Mouse (Mus musculus) embryonic fibroblast, embryonic 13.5 days (primary cell): Measurements from ENCODE around the gene Elmsan1. TPM values are rescaled to one million over a fixed set of nuclear protein-coding genes. Genes with fewer than 3 reads are reported as not detected.

ENCODE experiments used
- H3K27ac ChIP-seq: 2 replicates; pipeline ENCODE4 v1.5.1; 2012; ENCODE audit warnings: low read length, control low read depth, inconsistent platforms; ENCODE audit not compliant: insufficient read depth
- H3K4me1 ChIP-seq: 2 replicates; pipeline ENCODE4 v1.6.1; 2011; ENCODE audit warnings: low read length; ENCODE audit not compliant: control insufficient read depth, insufficient read depth
- H3K4me3 ChIP-seq: 2 replicates; pipeline ENCODE4 v1.5.1; 2011; ENCODE audit warnings: mild to moderate bottlenecking, control low read depth, low read length; ENCODE audit not compliant: insufficient read depth
- CTCF ChIP-seq: IDR thresholded peaks from 2 replicates; pipeline ENCODE4 v1.5.1; 2011; ENCODE audit warnings: mild to moderate bottlenecking, control low read depth, low read length, moderate library complexity, borderline replicate concordance; ENCODE audit not compliant: insufficient read depth
- POLR2A ChIP-seq: IDR thresholded peaks from 2 replicates; pipeline ENCODE4 v1.6.1; 2011; ENCODE audit warnings: low read depth, mild to moderate bottlenecking, control low read depth, low read length, moderate library complexity
- polyA plus RNA-seq: library from polyadenylated mRNA; stranded (reverse); fragments of >200 nt; gene quantifications from 2 replicates; pipeline ENCODE4 v1.2.4, GENCODE M21; 2011; ENCODE audit warnings: low read depth; ENCODE audit not compliant: missing spikeins, insufficient read length

The Elmsan1 gene
- polyA plus RNA-seq, 1 experiment = 20.6 TPM

DNA sequence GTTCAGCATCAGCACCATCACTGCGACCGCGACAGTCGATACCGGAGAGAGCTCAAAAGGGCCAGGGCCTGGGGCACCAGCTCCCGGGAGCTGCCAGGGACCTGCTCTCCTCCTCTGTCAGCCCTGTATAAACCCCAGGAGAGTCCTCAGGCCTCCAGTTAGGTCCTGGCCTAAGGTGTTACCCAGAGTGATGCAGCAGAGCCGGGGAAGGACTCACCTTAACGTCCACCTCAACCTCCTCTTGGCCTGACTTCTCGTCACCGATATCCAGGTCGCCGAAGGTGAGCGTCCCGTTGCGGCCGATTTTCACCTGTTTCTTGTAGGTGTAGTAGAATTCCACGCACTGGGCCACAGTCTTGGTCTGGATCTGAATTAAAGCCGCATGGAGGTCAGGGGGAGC lies 62.5 kb downstream of the Elmsan1 start:
- no peak for TF ChIP-seq POLR2A
- TF ChIP-seq CTCF = no peak

DNA sequence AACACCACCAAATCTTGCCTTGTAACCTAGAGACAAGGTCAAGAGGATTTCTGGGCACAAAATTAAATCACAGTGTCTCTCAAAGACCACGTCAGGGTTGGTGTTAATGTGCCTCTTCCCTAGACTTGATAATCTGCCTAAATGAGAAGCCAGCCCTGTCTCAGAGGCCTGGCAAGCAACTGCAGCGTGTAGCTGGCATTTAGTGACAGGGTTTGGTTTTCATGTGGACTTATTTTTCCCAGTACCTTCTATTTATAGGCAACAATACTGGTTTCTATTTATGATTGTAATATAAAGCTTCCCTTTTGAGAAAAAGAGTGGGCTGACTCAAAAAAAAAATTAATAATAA lies 63.2 kb downstream of the Elmsan1 start:
- no peak for TF ChIP-seq CTCF
- no peak for TF ChIP-seq POLR2A
- H3K4me1 ChIP-seq = peaks cover 3% of the 10 kb centered on the region; the same call in 1 of the 2 replicates

More for the DNA sequence above, 62.5 kb downstream of the Elmsan1 start:
- H3K27ac ChIP-seq = no peak overlapping the region
- no peak overlapping the region for H3K4me3 ChIP-seq
- H3K4me1 ChIP-seq = peaks cover 3% of the 10 kb centered on the region; the same call in 1 of the 2 replicates

DNA sequence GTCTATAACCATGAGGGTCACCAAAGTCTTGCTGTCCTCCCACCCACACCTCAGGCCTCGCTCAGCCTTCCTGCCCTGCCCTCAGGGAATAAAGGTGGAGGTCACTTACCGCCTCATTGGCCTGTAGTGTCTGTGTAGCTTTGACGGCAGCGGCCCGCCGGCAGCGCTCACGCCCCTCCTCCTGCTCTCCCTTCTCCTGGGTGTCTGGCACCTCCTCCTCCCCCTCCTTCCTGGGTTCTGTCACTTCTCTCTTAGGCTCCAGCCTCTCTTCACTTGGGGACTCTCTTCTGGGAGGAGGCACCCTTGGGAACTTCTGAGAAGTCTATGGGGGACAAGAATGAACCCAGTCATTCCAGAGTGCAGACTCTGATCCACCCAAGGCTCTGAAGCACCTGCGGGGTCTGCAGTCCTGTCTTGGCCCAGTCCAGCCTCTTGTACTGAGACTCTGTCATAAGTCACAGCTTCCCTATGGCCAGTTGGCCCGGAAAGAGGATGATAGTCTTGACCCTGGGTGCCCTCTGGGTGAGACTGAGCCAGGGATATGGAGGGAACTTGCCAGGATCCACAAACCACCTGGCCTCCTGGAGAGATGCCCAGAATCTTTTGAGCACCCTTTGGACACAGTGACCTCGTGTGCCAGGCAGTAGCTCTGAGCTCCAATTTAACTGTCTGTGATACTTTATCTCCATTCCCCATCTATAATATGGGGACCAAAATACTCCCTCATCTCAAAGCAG lies 63.7 kb downstream of the Elmsan1 start:
- Histone ChIP-seq H3K4me1 (peaks cover 3% of the 10 kb centered on the region; the same call in 1 of the 2 replicates), H3K4me3 (no peak overlapping the region), H3K27ac (no peak overlapping the region)
- no peak for TF ChIP-seq POLR2A
- TF ChIP-seq CTCF = no peak

More for the DNA sequence above, 63.2 kb downstream of the Elmsan1 start:
- Histone ChIP-seq H3K27ac (no peak overlapping the region), H3K4me3 (no peak overlapping the region)

DNA sequence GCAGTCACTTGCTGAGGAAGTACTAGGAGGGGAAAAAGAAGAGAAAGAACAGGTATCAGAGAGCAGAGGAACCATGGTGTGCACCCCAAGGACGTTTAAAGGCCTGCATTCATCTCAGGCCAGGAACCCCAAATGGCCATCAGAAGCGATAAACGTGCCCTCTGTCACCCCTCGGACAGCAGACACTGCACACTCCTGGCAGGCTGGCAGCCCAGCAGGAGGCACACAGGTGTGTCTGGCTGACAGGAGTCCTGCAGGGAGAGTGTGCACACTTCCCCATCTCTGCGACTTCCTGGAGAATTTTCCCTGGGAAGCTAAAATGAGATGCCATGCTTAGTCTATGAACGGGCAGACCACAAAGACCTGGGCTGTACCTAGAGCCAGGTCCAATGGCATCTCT lies 65.3 kb downstream of the Elmsan1 start:
- H3K4me1 ChIP-seq = peaks cover 3% of the 10 kb centered on the region; the same call in 1 of the 2 replicates
- H3K4me3 ChIP-seq = no peak overlapping the region
- H3K27ac ChIP-seq = no peak overlapping the region
- TF ChIP-seq POLR2A = no peak
- no peak for TF ChIP-seq CTCF

GRCm38 (mm10) chr12:84152352-84153190 lies 66.1 kb downstream of the Elmsan1 start:
- no peak for TF ChIP-seq POLR2A
- TF ChIP-seq CTCF = no peak
- H3K27ac ChIP-seq = no peak overlapping the region
- peaks cover 3% of the 10 kb centered on the region; the same call in 1 of the 2 replicates for H3K4me1 ChIP-seq
- H3K4me3 ChIP-seq = no peak overlapping the region

DNA sequence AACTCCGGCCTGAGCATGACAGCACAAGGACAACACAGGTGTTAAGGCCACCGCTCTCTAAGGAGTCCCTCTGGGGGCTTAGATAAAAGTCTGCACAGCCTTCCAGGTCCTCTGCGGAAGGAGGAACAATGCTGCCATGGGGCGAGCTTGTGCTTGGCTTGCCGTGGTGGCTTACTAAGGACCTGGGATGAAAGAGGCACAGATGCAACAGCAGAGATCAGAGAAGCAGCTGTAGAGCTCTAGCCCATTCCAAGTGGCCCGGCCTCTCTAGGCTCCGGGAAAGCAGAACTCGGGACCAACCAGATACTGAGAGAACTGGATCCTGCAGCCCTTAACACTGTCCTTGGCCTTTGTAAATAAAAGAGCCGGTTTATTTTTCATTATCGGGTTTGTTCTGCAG lies 66.8 kb downstream of the Elmsan1 start:
- H3K4me1 ChIP-seq = peaks cover 3% of the 10 kb centered on the region; the same call in 1 of the 2 replicates
- no peak overlapping the region for H3K27ac ChIP-seq
- no peak for TF ChIP-seq POLR2A
- no peak overlapping the region for H3K4me3 ChIP-seq

- H3K4me3 ChIP-seq = no peak overlapping the region
- TF ChIP-seq POLR2A (no peak), CTCF (no peak)
- H3K27ac ChIP-seq = no peak overlapping the region
- H3K4me1 ChIP-seq = peaks cover 3% of the 10 kb centered on the region; the same call in 1 of the 2 replicates
Observed at GRCm38 (mm10) chr12:84150976-84151375, 67.7 kb downstream of the Elmsan1 start.

- no peak overlapping the region for H3K4me3 ChIP-seq
- H3K27ac ChIP-seq = no peak overlapping the region
- no peak for TF ChIP-seq CTCF
- no peak for TF ChIP-seq POLR2A
- peaks cover 3% of the 10 kb centered on the region; the same call in 1 of the 2 replicates for H3K4me1 ChIP-seq
Observed at GRCm38 (mm10) chr12:84149971-84150370, 68.7 kb downstream of the Elmsan1 start.

GRCm38 (mm10) chr12:84148622-84149012 lies 70.1 kb downstream of the Elmsan1 start:
- TF ChIP-seq CTCF (no peak), POLR2A (no peak)
- H3K4me1 ChIP-seq = peaks cover 3% of the 10 kb centered on the region; the same call in 1 of the 2 replicates
- no peak overlapping the region for H3K27ac ChIP-seq
- no peak overlapping the region; the same call in 1 of the 2 replicates for H3K4me3 ChIP-seq
